Mouse (Mus musculus) lung, postnatal 25 days (tissue): ENCODE measurements at regions not wholly inside any gene's neighbourhood (a gene's known extent, or its start where the extent isn't known, plus 50 kb on each side); places are given as distances from the start of the nearest gene placed in this dataset.
A peak's percentile ranks its signal among the peaks of the same experiment; 100 is the strongest.

Experiments used
- DNase-seq: peaks from one replicate; pipeline ENCODE4 v3.0.0; 2022; ENCODE audit warnings: low spot score

- DNase-seq, result no peak
Measured at GRCm38 (mm10) chr1:91678789-91679188, 122.5 kb upstream of the Twist2 start.

- no peak for DNase-seq
Measured at GRCm38 (mm10) chr1:91685031-91685430, 116.2 kb upstream of the Twist2 start.

- no peak for DNase-seq
Measured at GRCm38 (mm10) chr1:91685789-91686188, 115.5 kb upstream of the Twist2 start.

- DNase-seq, result no peak
Measured at GRCm38 (mm10) chr1:91691601-91692000, 109.7 kb upstream of the Twist2 start.

GRCm38 (mm10) chr1:91692709-91693460, 108.4 kb upstream of the Twist2 start:
- DNase-seq, result no peak

- DNase-seq, result no peak
Measured at GRCm38 (mm10) chr1:91697053-91697452, 104.2 kb upstream of the Twist2 start.

GRCm38 (mm10) chr1:91701475-91701874, 99.8 kb upstream of the Twist2 start:
- no peak for DNase-seq

- no peak for DNase-seq
Measured at GRCm38 (mm10) chr1:91702021-91702420, 99.2 kb upstream of the Twist2 start.

GRCm38 (mm10) chr1:91702737-91703136, 98.5 kb upstream of the Twist2 start:
- no peak for DNase-seq

GRCm38 (mm10) chr1:91705451-91705850, 95.8 kb upstream of the Twist2 start:
- peak; percentile 36 for DNase-seq

DNA sequence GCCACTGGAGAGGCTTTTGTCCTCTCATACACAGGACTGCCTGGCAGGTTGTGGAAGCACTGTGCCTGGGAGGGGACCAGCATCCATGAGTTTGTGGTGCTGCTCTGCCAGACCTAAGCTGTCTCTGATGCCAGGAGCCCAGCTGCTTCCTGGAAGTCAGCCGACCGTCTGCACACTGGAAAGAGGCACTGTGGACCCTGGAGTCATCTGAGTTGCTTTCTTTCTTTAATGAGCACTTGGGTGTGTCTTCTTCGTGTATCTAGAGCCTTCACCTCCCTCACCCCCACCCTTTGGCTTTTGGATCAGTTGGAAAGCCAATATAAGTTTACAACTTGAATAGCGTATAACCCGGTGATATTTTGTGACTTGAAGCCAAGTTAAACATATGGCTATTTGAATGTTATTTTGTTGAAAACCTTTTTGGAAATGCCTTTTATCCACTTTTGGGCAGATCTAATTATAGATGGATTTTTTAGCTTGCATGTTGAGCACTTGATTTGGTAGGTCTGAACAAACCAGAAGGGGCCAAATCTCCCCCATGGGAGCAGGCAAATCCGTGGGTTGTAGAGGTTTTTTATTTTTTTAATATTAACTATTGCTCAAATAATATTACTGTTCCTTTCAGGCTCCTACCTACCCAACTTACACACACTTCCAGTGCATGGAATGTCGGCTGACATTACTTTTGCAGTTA, 92.6 kb upstream of the Twist2 start:
- no peak for DNase-seq

DNA sequence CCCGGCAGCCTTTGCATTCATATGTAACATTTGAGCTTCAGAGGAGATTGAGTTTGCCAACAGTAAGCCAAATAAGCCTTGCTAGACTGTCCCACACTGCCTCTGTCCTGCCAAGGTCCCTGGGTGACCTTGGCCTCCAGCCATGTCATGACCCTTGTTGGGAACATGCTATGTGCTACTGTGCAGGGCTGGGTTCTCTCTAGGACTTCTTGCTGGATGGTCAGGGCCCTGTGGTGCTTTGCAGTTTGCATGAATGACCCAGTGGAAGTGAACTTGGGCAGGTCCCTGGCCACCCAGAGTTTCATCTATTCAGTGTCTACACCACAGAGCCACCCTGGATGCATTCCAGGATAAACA, 92.0 kb upstream of the Twist2 start:
- DNase-seq, result no peak

GRCm38 (mm10) chr1:91713131-91713530, 88.1 kb upstream of the Twist2 start:
- DNase-seq, result no peak

DNA sequence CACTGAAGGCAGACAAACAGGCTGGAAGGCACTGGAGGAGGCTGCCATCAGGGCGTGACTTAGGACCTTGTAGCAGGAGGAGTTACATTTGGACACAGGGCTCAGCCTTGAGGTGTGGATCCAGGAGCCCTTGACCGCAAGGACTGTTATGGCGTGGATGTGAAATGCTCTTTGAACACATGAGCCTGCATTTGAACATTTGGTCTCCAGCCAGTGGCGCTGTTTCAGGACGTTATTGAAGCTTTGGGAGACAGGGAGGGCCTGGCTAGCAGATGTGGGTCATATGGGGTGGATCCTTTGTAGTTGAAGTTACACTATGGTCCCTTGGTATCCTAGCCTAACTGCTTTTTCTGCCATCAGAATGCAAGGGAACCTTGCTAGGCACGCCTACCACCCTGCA, 87.0 kb upstream of the Twist2 start:
- DNase-seq, result no peak

DNA sequence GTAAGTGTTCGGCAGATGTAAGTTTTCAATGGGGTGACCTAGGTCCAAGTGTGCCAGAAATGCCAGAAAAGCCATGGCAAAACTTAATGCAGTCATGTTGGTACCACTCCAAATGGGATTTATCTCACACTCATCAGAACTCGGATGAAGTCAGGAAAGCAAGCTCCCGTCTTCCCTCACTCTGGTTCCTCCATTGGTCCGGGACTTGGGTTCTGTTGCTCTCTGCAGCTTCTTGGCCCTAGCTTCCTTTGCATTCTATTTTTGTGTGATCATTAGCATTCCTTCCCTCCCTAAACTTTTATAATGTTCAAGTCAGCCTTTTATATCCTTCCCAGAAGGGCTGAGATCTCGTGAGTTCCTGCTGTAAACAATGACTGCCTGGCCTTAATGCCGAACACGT, 85.9 kb upstream of the Twist2 start:
- no peak for DNase-seq

GRCm38 (mm10) chr1:91715791-91716190, 85.5 kb upstream of the Twist2 start:
- DNase-seq, result no peak

DNA sequence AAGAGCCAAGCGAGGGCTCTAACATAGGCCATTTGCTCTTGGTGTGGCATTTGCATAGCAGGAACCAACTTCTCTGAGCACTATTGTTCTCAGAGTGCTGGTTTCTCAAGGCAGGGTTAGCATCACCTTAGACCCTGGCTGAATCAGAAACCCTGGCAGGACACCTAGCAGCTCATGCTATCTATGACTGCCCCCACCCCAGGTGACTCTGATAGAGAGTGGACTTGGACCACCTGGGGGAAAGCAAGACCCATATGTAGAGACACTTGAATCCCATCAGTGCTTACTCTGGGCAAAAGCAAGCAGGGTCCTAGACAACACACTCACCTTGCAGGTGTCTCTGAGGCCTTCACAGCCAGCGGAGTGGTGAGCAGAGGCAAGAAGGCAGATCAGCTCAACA, 84.4 kb upstream of the Twist2 start:
- DNase-seq, result no peak

- no peak for DNase-seq
Measured at GRCm38 (mm10) chr1:91717961-91718360, 83.3 kb upstream of the Twist2 start.

DNA sequence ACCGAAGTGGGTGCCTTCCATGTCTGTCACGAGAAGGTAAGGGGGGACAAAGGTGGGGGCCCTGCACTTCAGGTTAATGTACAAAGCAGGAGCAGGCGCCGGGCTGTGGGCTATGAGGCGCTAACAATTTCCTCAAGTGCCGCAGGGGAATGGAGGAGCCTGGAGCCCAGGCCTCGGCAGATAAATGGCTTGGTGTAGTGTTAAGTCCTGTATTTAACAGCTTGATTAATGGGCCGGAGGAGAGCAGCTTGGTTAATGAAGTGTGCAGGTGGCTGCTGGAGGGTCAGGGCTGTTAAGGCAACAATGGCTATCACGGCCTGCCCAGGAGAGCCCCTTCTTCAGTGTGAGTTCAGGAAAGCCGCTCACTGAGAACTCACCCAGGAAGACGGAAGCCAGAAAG, 72.0 kb upstream of the Twist2 start:
- DNase-seq, result no peak

DNA sequence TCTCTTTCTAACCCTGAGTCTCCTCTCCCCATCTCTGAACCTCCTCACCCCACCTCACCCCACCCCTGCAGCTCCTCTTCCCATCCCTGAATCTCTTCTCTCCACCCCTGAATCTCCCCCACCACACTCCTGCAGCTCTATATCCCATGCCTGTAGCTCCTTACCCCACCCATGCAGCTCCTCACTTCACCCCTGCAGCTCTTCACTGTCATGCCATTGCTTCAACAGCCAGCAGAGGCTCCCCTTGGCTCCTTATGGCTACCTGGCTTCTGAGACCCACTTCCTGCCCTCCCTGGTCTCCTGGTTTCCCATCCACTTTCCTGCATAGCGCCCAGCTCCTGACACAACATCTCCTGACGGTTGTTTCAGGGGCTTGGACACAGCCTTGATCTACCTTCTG, 71.0 kb upstream of the Twist2 start:
- DNase-seq, result no peak

- DNase-seq, result no peak
Measured at GRCm38 (mm10) chr1:91731703-91732102, 69.6 kb upstream of the Twist2 start.

- peak; percentile 7 for DNase-seq
Measured at GRCm38 (mm10) chr1:91732461-91732861, 68.8 kb upstream of the Twist2 start.

DNA sequence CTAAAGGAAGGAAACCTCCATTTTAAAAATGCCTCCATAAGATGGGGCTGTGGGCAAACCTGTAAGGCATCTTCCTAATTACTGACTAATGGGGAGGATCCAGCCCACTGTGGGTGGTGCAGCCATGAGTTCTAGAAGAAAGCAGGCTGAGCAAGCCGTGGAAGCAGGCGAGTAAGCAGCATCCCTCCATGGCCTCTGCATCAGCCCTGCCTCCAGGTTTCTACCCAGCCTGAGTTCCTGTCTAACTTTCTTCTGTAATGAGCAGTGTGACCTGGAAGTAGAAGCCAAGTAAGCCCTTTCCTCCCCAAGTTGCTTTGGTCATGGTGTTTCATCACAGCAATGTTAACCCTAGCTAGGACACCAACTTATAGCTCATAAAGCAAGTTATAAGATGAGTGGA, 66.5 kb upstream of the Twist2 start:
- DNase-seq, result no peak

DNA sequence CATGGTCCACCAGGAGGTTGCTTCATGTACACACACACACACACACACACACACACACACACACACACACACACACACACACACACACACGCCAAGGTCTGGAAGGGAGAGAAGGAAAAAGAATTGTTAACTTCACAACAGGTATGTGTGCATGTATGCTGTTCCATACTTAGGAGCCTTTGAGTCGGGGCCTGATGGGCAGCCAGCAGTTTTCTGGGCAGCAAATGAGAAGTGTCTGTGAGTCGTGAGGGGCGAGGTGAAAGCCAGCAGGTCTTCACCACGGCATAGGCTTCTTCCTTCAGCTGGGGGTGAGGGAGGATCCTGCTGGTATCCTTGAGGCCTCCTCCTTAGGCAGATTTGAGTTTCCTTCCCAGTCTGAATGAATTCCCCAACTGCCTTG, 65.8 kb upstream of the Twist2 start:
- no peak for DNase-seq
